Mouse (Mus musculus) small intestine, adult 2 months (tissue): ENCODE data around the gene Chmp4b. TPM values are rescaled to one million over a fixed set of nuclear protein-coding genes. Genes with fewer than 3 reads are reported as not detected.

Experiments
- H3K27ac ChIP-seq: fragments of 200-500 bp; 2 replicates; pipeline ENCODE4 v1.5.1; 2012; ENCODE audit warnings: low read depth, low read length, control low read depth, inconsistent platforms; ENCODE audit not compliant: insufficient read depth
- H3K27me3 ChIP-seq: fragments of 200-500 bp; 2 replicates; pipeline ENCODE4 v1.6.1; 2012; ENCODE audit warnings: mild to moderate bottlenecking, moderate library complexity, low read length, inconsistent platforms; ENCODE audit not compliant: control insufficient read depth, insufficient read depth
- H3K36me3 ChIP-seq: fragments of 200-500 bp; 2 replicates; pipeline ENCODE4 v1.6.1; 2012; ENCODE audit warnings: mild to moderate bottlenecking, low read length, control low read depth, inconsistent platforms; ENCODE audit not compliant: control insufficient read depth, insufficient read depth
- H3K4me1 ChIP-seq: fragments of 200-500 bp; 2 replicates; pipeline ENCODE4 v1.6.1; 2012; ENCODE audit warnings: low read length, inconsistent platforms, mixed read lengths; ENCODE audit not compliant: control insufficient read depth, insufficient read depth, insufficient read length
- H3K4me3 ChIP-seq: fragments of 200-500 bp; 2 replicates; pipeline ENCODE4 v1.5.1; 2012; ENCODE audit warnings: low read depth, mild to moderate bottlenecking, control low read depth, inconsistent platforms, low read length, moderate library complexity
- CTCF ChIP-seq: fragments of 200-500 bp; IDR thresholded peaks from 2 replicates; pipeline ENCODE4 v1.5.1; 2012; ENCODE audit warnings: low read depth, mild to moderate bottlenecking, control low read depth, inconsistent platforms, low read length, moderate library complexity, mixed read lengths; ENCODE audit not compliant: insufficient replicate concordance, insufficient read length; ENCODE audit errors: extremely low read depth
- POLR2A ChIP-seq: fragments of 200-500 bp; IDR thresholded peaks from 2 replicates; pipeline ENCODE4 v1.6.1; 2012; ENCODE audit warnings: low read depth, mild to moderate bottlenecking, control low read depth, inconsistent platforms, low read length, moderate library complexity
- WGBS: fragments of 180-500 bp; shearing (Covaris S2); methylation state at CpG from one replicate; pipeline ENCODE4 v1.1.7; 2018; 5-methylcytosine and 5-hydroxymethylcytosine counted together
- polyA plus RNA-seq: library from polyadenylated mRNA; depleted of rRNA; stranded (reverse); fragments of >200 nt; gene quantifications from 2 replicates; pipeline ENCODE4 v1.2.3, GENCODE M21; 2012

Gene Chmp4b
- polyA plus RNA-seq, 1 experiment = 131 TPM

DNA sequence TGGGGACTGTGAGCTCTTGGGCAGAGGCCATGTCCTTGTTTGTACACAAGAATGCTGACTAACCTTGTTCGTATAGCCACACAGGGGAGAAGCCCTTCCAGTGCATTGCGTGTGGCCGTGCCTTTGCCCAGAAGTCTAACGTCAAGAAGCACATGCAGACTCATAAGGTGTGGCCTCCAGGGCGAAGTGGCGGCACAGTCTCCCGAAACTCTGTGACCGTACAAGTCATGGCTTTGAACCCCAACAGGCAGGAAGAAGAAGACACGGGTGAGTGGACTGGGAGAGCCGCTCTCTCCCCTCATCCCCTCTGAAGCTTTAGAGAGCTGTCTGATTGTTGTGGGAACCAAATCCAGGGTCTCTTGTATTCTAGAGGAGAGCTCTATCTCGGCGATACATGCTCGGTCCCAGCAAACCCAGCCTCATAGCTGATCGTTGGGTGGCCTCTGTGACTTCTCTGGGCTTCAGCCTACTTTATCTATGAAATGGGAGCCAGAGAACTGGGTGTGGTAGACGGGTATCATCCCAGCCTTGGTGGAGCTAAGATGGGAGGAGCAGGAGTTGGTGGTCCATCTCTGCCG, 19.2 kb upstream of the Chmp4b start:
- Histone ChIP-seq H3K27me3 (no peaks in the 10 kb centered on the region), H3K27ac (no peak overlapping the region), H3K4me3 (no peak overlapping the region), H3K36me3 (peaks cover 1% of the 10 kb centered on the region; the same call in 1 of the 2 replicates), H3K4me1 (peaks cover 4% of the 10 kb centered on the region)
- WGBS = 92% methylated on average over 16 of the region's 16 CpGs
- TF ChIP-seq CTCF (no peak), POLR2A (no peak)

DNA sequence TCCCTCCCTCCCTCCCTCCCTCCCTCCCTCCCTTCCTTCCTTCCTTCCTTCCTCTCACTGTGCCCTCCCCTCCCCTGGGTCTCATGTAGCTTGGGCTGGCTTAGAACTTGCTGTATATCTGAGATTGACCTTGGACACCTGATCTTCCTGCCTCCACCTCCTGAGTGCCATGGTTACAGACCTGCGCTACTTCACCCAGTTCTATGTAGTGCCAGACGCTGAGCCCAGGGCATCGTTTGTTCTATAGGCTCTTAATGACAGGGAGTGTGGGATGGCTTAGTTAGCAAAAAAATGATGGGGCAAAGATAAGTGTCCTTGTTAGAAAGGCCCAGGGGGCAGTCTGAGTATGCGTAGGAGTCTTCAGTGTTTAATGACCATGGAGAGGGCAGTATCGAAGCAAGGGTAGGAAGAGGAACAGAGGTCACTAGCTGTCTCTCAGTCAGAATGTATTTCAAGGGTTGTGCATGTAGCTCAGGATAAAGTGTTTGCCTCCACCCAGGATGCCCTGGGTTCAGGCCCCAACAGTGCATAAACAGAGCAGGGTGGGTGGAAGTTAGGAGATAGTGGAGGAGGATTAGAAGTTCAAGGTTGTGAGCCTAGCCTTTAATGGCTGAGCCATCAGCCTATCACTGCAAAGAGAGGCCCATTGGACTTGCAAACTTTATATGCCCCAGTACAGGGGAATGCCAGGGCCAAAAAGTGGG, 18.3 kb upstream of the Chmp4b start:
- H3K27ac ChIP-seq = no peak overlapping the region
- 74% methylated on average over 5 of the region's 5 CpGs for WGBS
- TF ChIP-seq POLR2A (no peak), CTCF (no peak)
- no peak overlapping the region for H3K4me3 ChIP-seq
- H3K27me3 ChIP-seq = no peaks in the 10 kb centered on the region
- H3K36me3 ChIP-seq = peaks cover 4% of the 10 kb centered on the region; the same call in 1 of the 2 replicates
- peaks cover 4% of the 10 kb centered on the region for H3K4me1 ChIP-seq

DNA sequence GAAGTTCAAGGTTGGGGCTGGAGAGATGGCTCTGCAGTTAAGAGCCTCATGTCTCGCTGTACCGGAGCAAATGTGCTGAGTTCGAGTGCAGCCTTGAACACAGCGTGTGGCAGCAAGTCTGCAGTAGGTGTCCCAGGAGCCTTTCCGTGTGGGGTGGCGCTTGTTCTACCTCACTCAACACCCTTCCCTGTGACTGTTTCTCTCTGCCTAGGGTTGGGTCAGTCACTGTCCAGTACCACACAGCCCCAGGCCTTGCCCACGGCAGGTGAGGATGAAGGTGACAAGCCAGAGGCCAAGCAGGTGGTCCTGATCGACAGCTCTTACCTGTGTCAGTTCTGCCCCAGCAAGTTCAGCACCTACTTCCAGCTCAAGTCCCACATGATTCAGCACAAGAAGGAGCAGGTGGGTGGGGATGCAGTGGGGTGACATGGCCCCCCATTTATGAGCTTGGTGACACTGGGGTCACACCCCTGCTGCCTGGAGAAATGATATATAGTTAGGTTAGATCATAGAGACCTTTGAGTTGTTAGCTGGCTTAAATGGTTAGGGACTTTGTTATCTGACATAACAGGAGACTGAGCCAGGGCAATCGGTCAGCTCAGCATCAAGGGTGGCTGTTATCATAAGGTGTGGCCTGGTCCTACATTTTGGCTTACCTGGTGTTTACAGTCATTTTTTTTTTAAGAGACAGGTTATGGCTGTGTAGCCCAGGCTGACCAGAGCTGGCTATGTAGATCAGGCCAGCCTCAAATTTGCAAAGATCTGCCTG, 17.4 kb upstream of the Chmp4b start:
- WGBS = 75% methylated on average over 9 of the region's 9 CpGs
- no peak for TF ChIP-seq CTCF
- no peak for TF ChIP-seq POLR2A
- peaks cover 6% of the 10 kb centered on the region; the same call in 1 of the 2 replicates for H3K36me3 ChIP-seq
- peaks cover 4% of the 10 kb centered on the region for H3K4me1 ChIP-seq
- no peak overlapping the region for H3K4me3 ChIP-seq
- no peak overlapping the region for H3K27ac ChIP-seq
- H3K27me3 ChIP-seq = no peaks in the 10 kb centered on the region

DNA sequence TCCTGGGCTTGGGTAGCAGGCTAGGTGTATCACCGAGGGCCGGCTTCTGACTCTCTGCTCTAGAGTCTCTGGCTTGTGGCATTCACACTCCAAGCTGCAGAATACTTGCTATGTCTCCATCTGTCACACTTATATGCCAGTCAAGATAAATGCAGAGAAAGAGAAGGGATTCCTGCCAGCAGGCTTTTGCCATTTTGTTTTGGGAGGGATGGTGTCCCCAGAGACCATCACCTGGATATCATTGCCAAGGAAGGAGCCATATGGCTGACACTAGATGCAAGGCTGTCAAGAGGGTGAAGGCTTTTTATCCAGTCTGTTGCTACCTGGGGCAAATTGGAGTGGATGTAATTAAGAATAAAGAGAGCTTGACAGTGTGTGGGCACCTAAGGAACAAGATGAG, 15.7 kb upstream of the Chmp4b start:
- no peak for TF ChIP-seq CTCF
- TF ChIP-seq POLR2A = no peak
- no peaks in the 10 kb centered on the region for H3K27me3 ChIP-seq
- peaks cover 4% of the 10 kb centered on the region; the same call in 1 of the 2 replicates for H3K36me3 ChIP-seq
- 98% methylated on average over 2 of the region's 2 CpGs for WGBS
- H3K4me3 ChIP-seq = no peak overlapping the region
- peaks cover 10% of the 10 kb centered on the region for H3K4me1 ChIP-seq
- no peak overlapping the region for H3K27ac ChIP-seq

DNA sequence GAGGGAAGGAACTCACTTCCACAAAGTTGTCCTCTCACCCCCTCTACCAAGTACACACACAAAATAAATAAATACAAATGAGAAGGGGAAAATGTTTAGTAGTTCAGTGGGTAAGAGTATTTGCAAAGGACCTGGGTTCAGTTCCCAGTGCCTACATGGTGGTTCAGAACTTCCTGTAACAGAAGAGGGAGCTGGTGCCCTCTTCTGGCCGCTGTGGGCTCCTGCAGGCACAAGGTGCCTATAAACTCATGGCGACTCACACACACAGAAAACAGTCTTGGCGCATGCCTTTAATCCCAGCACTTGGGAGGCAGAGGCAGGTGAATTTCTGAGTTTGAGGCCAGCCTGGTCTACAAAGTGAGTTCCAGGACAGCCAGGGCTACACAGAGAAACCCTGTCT, 13.0 kb upstream of the Chmp4b start:
- no peak overlapping the region for H3K27ac ChIP-seq
- 87% methylated on average over 3 of the region's 3 CpGs for whole genome bisulfite sequencing

DNA sequence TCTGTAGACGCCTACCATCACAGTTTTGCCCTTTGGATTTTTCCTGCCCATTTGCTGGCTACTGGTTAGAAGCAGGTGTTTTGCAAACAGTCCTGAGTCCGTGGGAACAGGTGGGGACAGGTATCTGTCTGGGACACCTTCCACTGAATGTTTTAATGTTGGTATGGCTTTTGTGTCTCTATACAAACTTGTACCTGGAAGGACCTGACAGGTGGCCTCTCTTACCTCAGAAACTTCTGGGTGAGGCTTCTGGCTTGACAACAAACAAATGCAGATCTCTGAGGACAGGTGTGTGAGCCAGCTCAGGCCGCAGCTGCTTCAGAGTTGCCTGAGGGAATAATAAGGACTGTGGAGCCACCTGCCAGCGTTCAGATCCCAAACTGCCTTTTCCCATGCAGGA, 12.4 kb upstream of the Chmp4b start:
- Histone ChIP-seq H3K4me3 (no peak overlapping the region), H3K4me1 (peaks cover 12% of the 10 kb centered on the region), H3K27me3 (no peaks in the 10 kb centered on the region), H3K27ac (peak overlapping the region; percentile 74), H3K36me3 (peaks cover 4% of the 10 kb centered on the region; the same call in 1 of the 2 replicates)
- no peak for TF ChIP-seq CTCF
- 34% methylated on average over 4 of the region's 4 CpGs for WGBS

More for the DNA sequence above, 13.0 kb upstream of the Chmp4b start:
- TF ChIP-seq POLR2A (no peak), CTCF (peak; percentile 10; the same call in 1 of the 2 replicates)
- peaks cover 4% of the 10 kb centered on the region; the same call in 1 of the 2 replicates for H3K36me3 ChIP-seq
- no peaks in the 10 kb centered on the region for H3K27me3 ChIP-seq
- H3K4me3 ChIP-seq = no peak overlapping the region
- peaks cover 16% of the 10 kb centered on the region for H3K4me1 ChIP-seq

DNA sequence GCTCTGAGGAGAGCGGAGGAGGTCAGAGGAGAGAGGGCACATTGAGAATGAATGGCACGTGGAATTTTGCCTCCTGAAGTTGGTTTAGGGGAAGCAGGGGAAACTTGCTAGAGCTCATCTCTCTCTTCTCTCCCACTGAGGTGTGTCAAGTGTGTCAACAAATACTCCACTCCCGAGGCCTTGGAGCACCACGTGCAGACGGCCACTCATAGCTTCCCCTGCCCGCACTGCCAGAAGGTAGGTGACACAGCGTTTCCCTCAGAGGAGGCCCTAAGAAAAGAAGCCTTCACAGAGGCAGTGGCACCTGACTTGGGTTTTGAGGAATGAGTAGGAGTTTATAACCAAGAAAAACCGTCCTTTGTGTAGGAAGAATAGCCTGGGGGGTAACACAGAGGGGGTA, 10.3 kb upstream of the Chmp4b start:
- Histone ChIP-seq H3K27ac (no peak overlapping the region), H3K27me3 (no peaks in the 10 kb centered on the region), H3K4me3 (no peak overlapping the region), H3K36me3 (peaks cover 4% of the 10 kb centered on the region; the same call in 1 of the 2 replicates), H3K4me1 (peaks cover 11% of the 10 kb centered on the region)
- WGBS = 43% methylated on average over 8 of the region's 8 CpGs
- no peak for TF ChIP-seq CTCF
- no peak for TF ChIP-seq POLR2A
